Mouse (Mus musculus) forebrain, postnatal 0 days (tissue): ENCODE results near the gene Nphs1. TPM values are rescaled to one million over a fixed set of nuclear protein-coding genes. Genes with fewer than 3 reads are reported as not detected.

ENCODE experiments used
- ATAC-seq: fragments of 200-750 bp; cut with Nextera tagmentation; 2 replicates; pipeline ENCODE4 v1.8.0; 2017; ENCODE audit warnings: mild to moderate bottlenecking, moderate library complexity
- DNase-seq: peaks from one replicate; pipeline ENCODE4 v3.0.0-alpha.2; 2015
- H3K27ac ChIP-seq: fragments of 300-500 bp; sonication (generic); 2 replicates; pipeline ENCODE4 v1.5.1; 2014; ENCODE audit warnings: low read depth, mild to moderate bottlenecking, antibody characterized with exemption, low read length, moderate library complexity, mixed read lengths
- H3K27me3 ChIP-seq: fragments of 300-500 bp; sonication (generic); 2 replicates; pipeline ENCODE4 v1.6.1; 2014; ENCODE audit warnings: mild to moderate bottlenecking, low read length, mixed read lengths; ENCODE audit not compliant: insufficient read depth
- H3K36me3 ChIP-seq: fragments of 300-500 bp; sonication (generic); 2 replicates; pipeline ENCODE4 v1.6.1; 2014; ENCODE audit warnings: mild to moderate bottlenecking, moderate library complexity; ENCODE audit not compliant: insufficient read depth
- H3K4me1 ChIP-seq: fragments of 300-500 bp; sonication (generic); 2 replicates; pipeline ENCODE4 v1.6.1; 2014; ENCODE audit warnings: antibody characterized with exemption; ENCODE audit not compliant: insufficient read depth
- H3K4me2 ChIP-seq: fragments of 300-500 bp; sonication (generic); 2 replicates; pipeline ENCODE4 v1.6.1; 2014; ENCODE audit warnings: low read depth, mild to moderate bottlenecking, moderate library complexity
- H3K4me3 ChIP-seq: fragments of 300-500 bp; sonication (generic); 2 replicates; pipeline ENCODE4 v1.5.1; 2014; ENCODE audit warnings: low read depth, low read length, mixed read lengths
- H3K9ac ChIP-seq: fragments of 300-500 bp; sonication (generic); 2 replicates; pipeline ENCODE4 v1.6.1; 2014; ENCODE audit warnings: mild to moderate bottlenecking
- H3K9me3 ChIP-seq: fragments of 300-500 bp; sonication (generic); 2 replicates; pipeline ENCODE4 v1.6.1; 2016; ENCODE audit warnings: low read length
- CTCF ChIP-seq: sonication (generic); IDR thresholded peaks from 2 replicates; pipeline ENCODE4 v1.5.1; 2016; ENCODE audit warnings: antibody characterized with exemption, control low read depth, low read depth
- WGBS: fragments of 180-500 bp; shearing (Covaris S2); extraction: QIAGEN DNeasy Blood & Tissue Kit; methylation state at CpG from one replicate; pipeline ENCODE4 v1.1.7; 2014; 5-methylcytosine and 5-hydroxymethylcytosine counted together
- polyA plus RNA-seq: library from polyadenylated mRNA; unstranded; fragments of >200 nt; fragmentation: Nextera tagmentation; extraction: Ambion mirVana; gene quantifications from 2 replicates; pipeline ENCODE4 v1.2.1, GENCODE M21; 2015
- total RNA-seq: library from RNA; depleted of rRNA; stranded (reverse); fragments of >200 nt; gene quantifications from 2 replicates; pipeline ENCODE4 v1.2.3, GENCODE M21; 2014

Gene Nphs1
- total and polyA plus RNA-seq, 2 experiments from 2014 or later, result 0.06 TPM; not detected in 1

DNA sequence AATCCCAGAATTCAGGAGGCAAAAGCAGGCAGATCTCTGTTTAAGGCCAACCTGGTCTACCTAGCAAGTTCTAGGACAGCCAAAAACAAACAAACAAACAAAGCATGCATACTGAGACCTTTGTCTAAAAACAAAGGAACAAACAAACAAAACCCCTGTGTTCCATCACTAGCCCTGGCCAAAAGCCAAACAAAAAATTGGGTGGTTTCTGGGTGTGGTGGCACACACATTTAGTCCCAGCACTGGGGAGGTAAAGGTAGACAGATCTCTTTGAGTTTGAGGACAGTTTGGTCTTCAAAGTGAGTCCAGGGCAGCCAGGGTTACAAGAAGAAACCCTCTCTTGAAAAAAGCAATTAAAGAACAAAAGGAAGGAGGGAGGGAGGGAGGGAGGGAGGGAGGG, 28.8 kb upstream of the Nphs1 start:
- Histone ChIP-seq H3K9ac (no peak overlapping the region), H3K9me3 (no peaks in the 10 kb centered on the region), H3K27me3 (no peaks in the 10 kb centered on the region), H3K4me1 (no peaks in the 10 kb centered on the region), H3K4me2 (no peak overlapping the region), H3K27ac (no peak overlapping the region), H3K4me3 (no peak overlapping the region), H3K36me3 (peaks cover 21% of the 10 kb centered on the region)
- DNase-seq (no peak), ATAC-seq (no peak)
- TF ChIP-seq CTCF, result no peak

DNA sequence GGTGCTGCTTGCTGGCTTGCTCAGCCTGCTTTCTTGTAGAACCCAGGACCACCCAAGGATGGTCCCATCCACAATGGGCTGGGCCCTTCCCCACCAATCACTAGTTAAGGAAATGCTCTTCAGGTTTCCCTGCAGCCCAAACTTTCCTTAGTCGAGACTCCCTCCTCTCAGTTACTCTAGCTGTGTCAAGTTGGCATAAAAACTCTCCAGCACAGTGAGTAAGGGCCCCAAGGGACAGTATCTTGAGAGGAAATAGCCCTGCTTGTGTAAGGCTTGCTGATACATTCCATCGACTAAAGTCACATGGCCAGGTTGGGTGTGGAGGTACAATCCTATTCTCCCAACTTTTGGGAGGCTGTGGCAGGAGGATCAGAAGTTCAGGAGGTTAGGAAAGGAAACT, 27.9 kb upstream of the Nphs1 start:
- Histone ChIP-seq H3K4me1 (no peaks in the 10 kb centered on the region), H3K4me3 (no peak overlapping the region), H3K27ac (no peak overlapping the region), H3K36me3 (peaks cover 26% of the 10 kb centered on the region), H3K4me2 (no peak overlapping the region), H3K9me3 (no peaks in the 10 kb centered on the region), H3K27me3 (no peaks in the 10 kb centered on the region), H3K9ac (no peak overlapping the region)
- ATAC-seq, result no peak
- no peak for DNase-seq
- no peak for TF ChIP-seq CTCF
- WGBS, result 60% methylated on average over 2 of the region's 2 CpGs

DNA sequence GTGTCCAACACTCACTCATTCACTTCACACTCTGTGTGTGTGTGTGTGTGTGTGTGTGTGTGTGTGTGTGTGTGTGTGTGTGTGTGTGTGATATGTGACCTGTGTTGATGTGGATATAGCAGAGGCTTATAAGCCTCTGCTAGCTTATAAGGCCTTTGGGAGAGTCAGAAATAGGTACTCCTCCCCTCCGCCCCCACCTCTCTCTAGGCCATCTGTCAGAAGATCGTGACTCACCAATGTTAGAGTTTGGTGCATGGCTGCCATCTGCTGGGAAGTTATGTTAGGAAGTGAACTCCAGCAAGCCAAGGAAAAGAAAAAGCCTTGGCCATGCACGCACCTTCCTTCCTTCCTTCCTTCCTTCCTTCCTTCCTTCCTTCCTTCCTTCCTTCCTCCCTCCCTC, 26.3 kb upstream of the Nphs1 start:
- no peaks in the 10 kb centered on the region for H3K4me1 ChIP-seq
- H3K9ac ChIP-seq, result no peak overlapping the region
- 11% methylated on average over 3 of the region's 3 CpGs for WGBS
- TF ChIP-seq CTCF, result peak; percentile 84
- peak; percentile 91 for DNase-seq
- H3K9me3 ChIP-seq, result no peaks in the 10 kb centered on the region
- H3K4me2 ChIP-seq, result no peak overlapping the region
- H3K36me3 ChIP-seq, result peaks cover 30% of the 10 kb centered on the region
- peak; percentile 86 for ATAC-seq
- H3K27ac ChIP-seq, result no peak overlapping the region
- H3K27me3 ChIP-seq, result no peaks in the 10 kb centered on the region
- no peak overlapping the region for H3K4me3 ChIP-seq

DNA sequence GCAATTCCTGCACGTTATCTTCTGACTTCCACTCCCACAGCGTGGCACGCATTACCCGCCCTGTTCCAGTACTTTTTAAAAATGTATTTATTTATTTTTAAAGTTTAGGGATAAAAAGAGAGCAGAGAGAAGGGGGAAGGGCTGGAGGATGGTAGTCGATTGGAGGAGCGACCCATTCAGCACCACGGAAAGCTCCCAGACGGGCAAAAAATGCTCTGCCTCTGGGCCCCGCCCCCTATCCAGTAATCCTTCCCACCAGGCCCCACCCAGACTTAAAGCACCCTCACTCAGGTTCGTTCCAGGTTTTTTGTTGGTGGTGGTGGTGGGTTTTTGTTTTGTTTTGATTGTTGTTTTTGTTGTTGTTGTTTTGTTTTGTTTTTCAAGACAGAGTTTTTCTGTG, 23.9 kb upstream of the Nphs1 start:
- no peak overlapping the region for H3K4me3 ChIP-seq

GRCm38 (mm10) chr7:30434701-30435100, 23.4 kb upstream of the Nphs1 start:
- Histone ChIP-seq H3K27ac (no peak overlapping the region), H3K9ac (no peak overlapping the region), H3K36me3 (peaks cover 52% of the 10 kb centered on the region), H3K9me3 (no peaks in the 10 kb centered on the region), H3K4me1 (no peaks in the 10 kb centered on the region), H3K4me3 (no peak overlapping the region), H3K4me2 (no peak overlapping the region), H3K27me3 (no peaks in the 10 kb centered on the region)
- DNase-seq (no peak), ATAC-seq (no peak)
- TF ChIP-seq CTCF, result no peak
- 73% methylated on average over 10 of the region's 10 CpGs for WGBS

More for the DNA sequence above, 23.9 kb upstream of the Nphs1 start:
- DNase-seq, result no peak
- ATAC-seq, result no peak
- Histone ChIP-seq H3K36me3 (peaks cover 48% of the 10 kb centered on the region), H3K9ac (no peak overlapping the region), H3K4me2 (no peak overlapping the region), H3K4me1 (no peaks in the 10 kb centered on the region), H3K27ac (no peak overlapping the region), H3K27me3 (no peaks in the 10 kb centered on the region), H3K9me3 (no peaks in the 10 kb centered on the region)
- no peak for TF ChIP-seq CTCF
- 2% methylated on average over 10 of the region's 10 CpGs for WGBS

- Histone ChIP-seq H3K4me3 (no peak overlapping the region), H3K4me1 (no peaks in the 10 kb centered on the region), H3K9ac (no peak overlapping the region), H3K27me3 (no peaks in the 10 kb centered on the region), H3K9me3 (no peaks in the 10 kb centered on the region), H3K27ac (no peak overlapping the region), H3K36me3 (peaks cover 57% of the 10 kb centered on the region), H3K4me2 (no peak overlapping the region)
- WGBS, result 55% methylated on average over 9 of the region's 9 CpGs
- no peak for ATAC-seq
- no peak for DNase-seq
- no peak for TF ChIP-seq CTCF
Observed at GRCm38 (mm10) chr7:30435156-30435555, 23.0 kb upstream of the Nphs1 start.

- H3K4me3 ChIP-seq, result no peak overlapping the region
- H3K9ac ChIP-seq, result no peak overlapping the region
- H3K36me3 ChIP-seq, result peaks cover 71% of the 10 kb centered on the region
- no peaks in the 10 kb centered on the region for H3K27me3 ChIP-seq
- DNase-seq (no peak), ATAC-seq (no peak)
- no peak overlapping the region for H3K27ac ChIP-seq
- H3K4me1 ChIP-seq, result no peaks in the 10 kb centered on the region
- WGBS, result 19% methylated on average over 10 of the region's 10 CpGs
- no peak for TF ChIP-seq CTCF
- H3K4me2 ChIP-seq, result no peak overlapping the region
- H3K9me3 ChIP-seq, result no peaks in the 10 kb centered on the region
Observed at GRCm38 (mm10) chr7:30436879-30437278, 21.2 kb upstream of the Nphs1 start.

GRCm38 (mm10) chr7:30439734-30440133, 18.4 kb upstream of the Nphs1 start:
- peaks cover 75% of the 10 kb centered on the region for H3K36me3 ChIP-seq
- no peak for ATAC-seq
- no peak for DNase-seq

More at GRCm38 (mm10) chr7:30439734-30440133, 18.4 kb upstream of the Nphs1 start:
- no peak overlapping the region for H3K4me2 ChIP-seq
- H3K9ac ChIP-seq, result no peak overlapping the region
- WGBS, result 82% methylated on average over 13 of the region's 13 CpGs
- H3K27me3 ChIP-seq, result no peaks in the 10 kb centered on the region
- no peaks in the 10 kb centered on the region for H3K9me3 ChIP-seq
- no peak for TF ChIP-seq CTCF
- H3K27ac ChIP-seq, result no peak overlapping the region
- no peaks in the 10 kb centered on the region for H3K4me1 ChIP-seq
- H3K4me3 ChIP-seq, result no peak overlapping the region
